In genomic region chr2:28278150-28278549, GRCm38 (mm10) we compare ENCODE assay signal across 7 mouse cellular contexts.
DNase-seq lines count a peak whose midpoint lies in the region; ATAC-seq lines count a peak whose summit lies in the region.

No protein-coding gene starts in this region.

- H3K27ac ChIP-seq in forebrain, embryonic 14.5 days (ENCODE audit: low read depth, low read length), result no peak overlapping the region
- peak overlapping the region; percentile 30; the same call in 1 of the 2 replicates for H3K27ac ChIP-seq in hindbrain, embryonic 13.5 days

- peak; percentile 42 for ATAC-seq in forebrain, embryonic 14.5 days
- peak; percentile 57; the same call in 1 of the 2 replicates for ATAC-seq in hindbrain, embryonic 13.5 days (ENCODE audit: low FRiP score)
- peak; percentile 75 for ATAC-seq in megakaryocyte-erythroid progenitor cell, adult 5-6 weeks (replicated peaks; ENCODE audit: low FRiP score, low TSS enrichment, poor library complexity, severe bottlenecking)

- H3K4me1 ChIP-seq in forebrain, embryonic 14.5 days (ENCODE audit: control insufficient read depth, insufficient read depth, low read length), result no peaks in the 10 kb centered on the region
- H3K4me1 ChIP-seq in hindbrain, embryonic 13.5 days (replicated peaks), result peaks cover 14% of the 10 kb centered on the region

- no peak overlapping the region for H3K4me3 ChIP-seq in forebrain, embryonic 14.5 days (ENCODE audit: low read depth, low read length)
- H3K4me3 ChIP-seq in hindbrain, embryonic 13.5 days, result no peak overlapping the region

- no peaks in the 10 kb centered on the region for H3K9me3 ChIP-seq in forebrain, embryonic 14.5 days (replicated peaks; ENCODE audit: control insufficient read depth, low read length)
- H3K9me3 ChIP-seq in hindbrain, embryonic 13.5 days, result no peaks in the 10 kb centered on the region

- DNase-seq in WW6 (ENCODE audit: low read depth, low spot score), result peak; percentile 31
- peak; percentile 82 for DNase-seq in cerebellum, adult 11 months
- peak; percentile 70 for DNase-seq in forebrain, embryonic 14.5 days (ENCODE audit: low spot score)
- peak; percentile 66 to 67 for DNase-seq in layer of hippocampus, postnatal 36 days
- DNase-seq in spleen, postnatal 10 days (ENCODE audit: low spot score in 2 of 2), result peak; percentile 8 to 70

- 6% methylated on average over 7 of the region's 7 CpGs for WGBS in forebrain, embryonic 14.5 days
- 8% methylated on average over 7 of the region's 7 CpGs for WGBS in hindbrain, embryonic 13.5 days

- H3K9ac ChIP-seq in forebrain, embryonic 14.5 days (ENCODE audit: low read length), result no peak overlapping the region
- H3K9ac ChIP-seq in hindbrain, embryonic 13.5 days, result no peak overlapping the region

- no peaks in the 10 kb centered on the region for H3K36me3 ChIP-seq in forebrain, embryonic 14.5 days (ENCODE audit: control insufficient read depth, insufficient read depth, low read length)
- H3K36me3 ChIP-seq in hindbrain, embryonic 13.5 days, result no peaks in the 10 kb centered on the region

- no peak overlapping the region for H3K4me2 ChIP-seq in forebrain, embryonic 14.5 days (ENCODE audit: low read length)
- no peak overlapping the region for H3K4me2 ChIP-seq in hindbrain, embryonic 13.5 days

- H3K27me3 ChIP-seq in forebrain, embryonic 14.5 days (replicated peaks; ENCODE audit: control insufficient read depth, insufficient read depth, low read length), result no peaks in the 10 kb centered on the region
- no peaks in the 10 kb centered on the region for H3K27me3 ChIP-seq in hindbrain, embryonic 13.5 days

Comparison
In these comparisons a context has a peak if more than half of its experiments do, and no peak if none do; other contexts are left out.
1. DNase-seq: peak in every context shown above with its lines; median percentile 82 in cerebellum, adult 11 months; 70 in forebrain, embryonic 14.5 days; 66 in layer of hippocampus, postnatal 36 days; 39 in spleen, postnatal 10 days; 31 in WW6.